Mouse (Mus musculus): Measurements from ENCODE around the gene Sbk3. TPM values are rescaled to one million over a fixed set of nuclear protein-coding genes. Genes with fewer than 3 reads are reported as not detected.

Sbk3 gene
- polyA plus RNA-seq, 2 experiments: not detected

- Histone ChIP-seq H3K4me3 (ENCODE audit: insufficient read depth in 1 of 2, low read depth in 2 of 2, low read length in 2 of 2) (no peak overlapping the region), H3K9me3 (ENCODE audit: control insufficient read depth, low read length) (no peaks in the 10 kb centered on the region), H3K36me3 (replicated peaks; ENCODE audit: control insufficient read depth, insufficient read depth, low read depth) (no peaks in the 10 kb centered on the region), H3K4me2 (ENCODE audit: low read depth) (no peak overlapping the region), H3K4me1 (replicated peaks; ENCODE audit: control insufficient read depth in 2 of 2, insufficient read depth in 2 of 2, low read length in 1 of 2) (no peaks in the 10 kb centered on the region), H3K27me3 (ENCODE audit: control insufficient read depth, insufficient read depth, low read length) (peaks cover 20% of the 10 kb centered on the region), H3K27ac (no peak overlapping the region), H3K9ac (replicated peaks) (no peak overlapping the region)
- no peak for DNase-seq (ENCODE audit: low read depth in 3 of 3, low spot score in 3 of 3)
- ATAC-seq (ENCODE audit: insufficient read depth): no peak
- TF ChIP-seq EP300 (IDR thresholded peaks at IDR 0.05; ENCODE audit: low read depth): no peak
- no peak for TF ChIP-seq CTCF (IDR thresholded peaks at IDR 0.05; ENCODE audit: low read depth)
- 42% methylated on average over 58 of the region's 59 CpGs for WGBS (ENCODE audit: insufficient replicate concordance)
Observed at GRCm38 (mm10) chr7:4993999-4994788, 23.2 kb upstream of the Sbk3 start.

- ATAC-seq (ENCODE audit: insufficient read depth) (no peak), DNase-seq (ENCODE audit: low read depth in 3 of 3, low spot score in 3 of 3) (no peak)
- 36% methylated on average over 55 of the region's 55 CpGs for WGBS (ENCODE audit: insufficient replicate concordance)
- H3K4me3 ChIP-seq (ENCODE audit: insufficient read depth in 1 of 2, low read depth in 2 of 2, low read length in 2 of 2): no peak overlapping the region
- H3K9me3 ChIP-seq (ENCODE audit: control insufficient read depth, low read length): no peaks in the 10 kb centered on the region
- peaks cover 20% of the 10 kb centered on the region for H3K27me3 ChIP-seq (ENCODE audit: control insufficient read depth, insufficient read depth, low read length)
- H3K4me1 ChIP-seq (replicated peaks; ENCODE audit: control insufficient read depth in 2 of 2, insufficient read depth in 2 of 2, low read length in 1 of 2): no peaks in the 10 kb centered on the region
- H3K4me2 ChIP-seq (ENCODE audit: low read depth): no peak overlapping the region
- no peak overlapping the region for H3K27ac ChIP-seq
- no peaks in the 10 kb centered on the region for H3K36me3 ChIP-seq (replicated peaks; ENCODE audit: control insufficient read depth, insufficient read depth, low read depth)
- no peak for TF ChIP-seq CTCF (IDR thresholded peaks at IDR 0.05; ENCODE audit: low read depth)
- no peak for TF ChIP-seq EP300 (IDR thresholded peaks at IDR 0.05; ENCODE audit: low read depth)
- no peak overlapping the region for H3K9ac ChIP-seq (replicated peaks)
Observed at GRCm38 (mm10) chr7:4993347-4993998, 22.5 kb upstream of the Sbk3 start.

- Histone ChIP-seq H3K9me3 (ENCODE audit: control insufficient read depth, low read length) (no peaks in the 10 kb centered on the region), H3K36me3 (replicated peaks; ENCODE audit: control insufficient read depth, insufficient read depth, low read depth) (no peaks in the 10 kb centered on the region), H3K4me2 (ENCODE audit: low read depth) (no peak overlapping the region), H3K9ac (replicated peaks) (no peak overlapping the region), H3K27ac (no peak overlapping the region), H3K4me1 (replicated peaks; ENCODE audit: control insufficient read depth in 2 of 2, insufficient read depth in 2 of 2, low read length in 1 of 2) (no peaks in the 10 kb centered on the region), H3K4me3 (ENCODE audit: insufficient read depth in 1 of 2, low read depth in 2 of 2, low read length in 2 of 2) (no peak overlapping the region), H3K27me3 (ENCODE audit: control insufficient read depth, insufficient read depth, low read length) (peaks cover 1% of the 10 kb centered on the region; the same call in 1 of the 2 replicates)
- ATAC-seq (ENCODE audit: insufficient read depth) (no peak), DNase-seq (ENCODE audit: low read depth in 3 of 3, low spot score in 3 of 3) (no peak)
- 21% methylated on average over 2 of the region's 2 CpGs for WGBS (ENCODE audit: insufficient replicate concordance)
- TF ChIP-seq EP300 (IDR thresholded peaks at IDR 0.05; ENCODE audit: low read depth): no peak
- no peak for TF ChIP-seq CTCF (IDR thresholded peaks at IDR 0.05; ENCODE audit: low read depth)
Observed at GRCm38 (mm10) chr7:4988250-4988649, 17.3 kb upstream of the Sbk3 start.

- H3K27ac ChIP-seq: no peak overlapping the region
- ATAC-seq (ENCODE audit: insufficient read depth) (no peak), DNase-seq (ENCODE audit: low read depth in 3 of 3, low spot score in 3 of 3) (no peak)
- no peak overlapping the region for H3K4me3 ChIP-seq (ENCODE audit: insufficient read depth in 1 of 2, low read depth in 2 of 2, low read length in 2 of 2)
- H3K4me2 ChIP-seq (ENCODE audit: low read depth): no peak overlapping the region
- H3K27me3 ChIP-seq (ENCODE audit: control insufficient read depth, insufficient read depth, low read length): no peaks in the 10 kb centered on the region
- no peak overlapping the region for H3K9ac ChIP-seq (replicated peaks)
- TF ChIP-seq EP300 (IDR thresholded peaks at IDR 0.05; ENCODE audit: low read depth) (no peak), CTCF (IDR thresholded peaks at IDR 0.05; ENCODE audit: low read depth) (peak; percentile 52)
- H3K4me1 ChIP-seq (replicated peaks; ENCODE audit: control insufficient read depth in 2 of 2, insufficient read depth in 2 of 2, low read length in 1 of 2): no peaks in the 10 kb centered on the region
- WGBS (ENCODE audit: insufficient replicate concordance): 78% methylated on average over 7 of the region's 7 CpGs
- no peaks in the 10 kb centered on the region for H3K36me3 ChIP-seq (replicated peaks; ENCODE audit: control insufficient read depth, insufficient read depth, low read depth)
- no peaks in the 10 kb centered on the region for H3K9me3 ChIP-seq (ENCODE audit: control insufficient read depth, low read length)
Observed at GRCm38 (mm10) chr7:4976832-4977231, 5.9 kb upstream of the Sbk3 start.

GRCm38 (mm10) chr7:4975455-4975854, 4.5 kb upstream of the Sbk3 start:
- Histone ChIP-seq H3K9me3 (ENCODE audit: control insufficient read depth, low read length) (no peaks in the 10 kb centered on the region), H3K27ac (no peak overlapping the region), H3K9ac (replicated peaks) (no peak overlapping the region), H3K27me3 (ENCODE audit: control insufficient read depth, insufficient read depth, low read length) (no peaks in the 10 kb centered on the region), H3K4me1 (replicated peaks; ENCODE audit: control insufficient read depth in 2 of 2, insufficient read depth in 2 of 2, low read length in 1 of 2) (no peaks in the 10 kb centered on the region), H3K4me2 (ENCODE audit: low read depth) (no peak overlapping the region), H3K36me3 (replicated peaks; ENCODE audit: control insufficient read depth, insufficient read depth, low read depth) (no peaks in the 10 kb centered on the region), H3K4me3 (ENCODE audit: insufficient read depth in 1 of 2, low read depth in 2 of 2, low read length in 2 of 2) (no peak overlapping the region)
- no peak for TF ChIP-seq CTCF (IDR thresholded peaks at IDR 0.05; ENCODE audit: low read depth)
- TF ChIP-seq EP300 (IDR thresholded peaks at IDR 0.05; ENCODE audit: low read depth): no peak
- DNase-seq (ENCODE audit: low read depth in 3 of 3, low spot score in 3 of 3) (no peak), ATAC-seq (ENCODE audit: insufficient read depth) (no peak)
- 41% methylated on average over 4 of the region's 4 CpGs for WGBS (ENCODE audit: insufficient replicate concordance)

All from liver, embryonic 14.5 days (tissue).